Mouse (Mus musculus) C2C12 (cell line): ENCODE measurements around the gene Hmgb3.

Experiments used
- CEBPB ChIP-seq: IDR thresholded peaks from one replicate; pipeline ENCODE4 v1.6.1; 2011; ENCODE audit warnings: low read depth, mild to moderate bottlenecking, control low read depth, moderate library complexity
- CTCF ChIP-seq: IDR thresholded peaks from one replicate; pipeline ENCODE4 v1.5.1; 2011; ENCODE audit not compliant: control insufficient read depth, insufficient read depth, insufficient read length
- MAX ChIP-seq: IDR thresholded peaks from one replicate; pipeline ENCODE4 v1.6.1; 2011; ENCODE audit warnings: mild to moderate bottlenecking, control low read depth
- MYOD1 ChIP-seq: IDR thresholded peaks from one replicate; pipeline ENCODE4 v1.6.1; 2011; ENCODE audit warnings: low read depth; ENCODE audit not compliant: control insufficient read depth, insufficient read length
- MYOG ChIP-seq: IDR thresholded peaks from one replicate; pipeline ENCODE4 v1.6.1; 2011; ENCODE audit not compliant: control insufficient read depth, insufficient read length; ENCODE audit errors: extremely low read depth
- USF1 ChIP-seq: IDR thresholded peaks from one replicate; pipeline ENCODE4 v1.6.1; 2011; ENCODE audit warnings: low read depth, mild to moderate bottlenecking, control low read depth, moderate library complexity

DNA sequence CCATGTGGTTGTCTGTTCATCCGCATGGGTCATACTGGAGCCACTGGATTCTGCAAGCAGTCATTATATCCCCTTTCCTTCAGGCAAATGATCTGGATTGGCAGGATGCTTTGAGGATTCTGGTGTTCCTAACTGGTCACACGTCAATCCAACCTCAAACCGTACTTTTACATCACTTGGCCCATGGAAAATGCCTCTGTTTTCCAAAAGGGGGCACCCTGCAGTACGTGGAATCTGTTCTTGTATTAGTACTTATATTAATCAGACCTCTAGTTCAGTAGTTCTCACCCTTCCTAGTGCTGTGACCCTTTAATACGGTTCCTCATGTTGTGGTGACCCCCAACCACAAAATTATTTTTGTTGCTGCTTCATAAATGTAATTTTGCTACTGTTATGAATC lies 21.6 kb upstream of the Hmgb3 start:
- TF ChIP-seq CTCF: no peak
- no peak for TF ChIP-seq USF1
- no peak for TF ChIP-seq MYOD1
- TF ChIP-seq MAX: no peak
- TF ChIP-seq MYOG: no peak
- TF ChIP-seq CEBPB: no peak
